Mouse (Mus musculus) embryonic fibroblast, embryonic 13.5 days (primary cell): Measurements from ENCODE around the gene Nkx3-2. TPM values are rescaled to one million over a fixed set of nuclear protein-coding genes. Genes with fewer than 3 reads are reported as not detected.

Experiments used
- H3K27ac ChIP-seq: 2 replicates; pipeline ENCODE4 v1.5.1; 2012; ENCODE audit warnings: low read length, control low read depth, inconsistent platforms; ENCODE audit not compliant: insufficient read depth
- H3K4me1 ChIP-seq: 2 replicates; pipeline ENCODE4 v1.6.1; 2011; ENCODE audit warnings: low read length; ENCODE audit not compliant: control insufficient read depth, insufficient read depth
- H3K4me3 ChIP-seq: 2 replicates; pipeline ENCODE4 v1.5.1; 2011; ENCODE audit warnings: mild to moderate bottlenecking, control low read depth, low read length; ENCODE audit not compliant: insufficient read depth
- CTCF ChIP-seq: IDR thresholded peaks from 2 replicates; pipeline ENCODE4 v1.5.1; 2011; ENCODE audit warnings: mild to moderate bottlenecking, control low read depth, low read length, moderate library complexity, borderline replicate concordance; ENCODE audit not compliant: insufficient read depth
- POLR2A ChIP-seq: IDR thresholded peaks from 2 replicates; pipeline ENCODE4 v1.6.1; 2011; ENCODE audit warnings: low read depth, mild to moderate bottlenecking, control low read depth, low read length, moderate library complexity
- polyA plus RNA-seq: library from polyadenylated mRNA; stranded (reverse); fragments of >200 nt; gene quantifications from 2 replicates; pipeline ENCODE4 v1.2.4, GENCODE M21; 2011; ENCODE audit warnings: low read depth; ENCODE audit not compliant: missing spikeins, insufficient read length

Gene Nkx3-2
- polyA plus RNA-seq, 1 experiment: 1.0 TPM

DNA sequence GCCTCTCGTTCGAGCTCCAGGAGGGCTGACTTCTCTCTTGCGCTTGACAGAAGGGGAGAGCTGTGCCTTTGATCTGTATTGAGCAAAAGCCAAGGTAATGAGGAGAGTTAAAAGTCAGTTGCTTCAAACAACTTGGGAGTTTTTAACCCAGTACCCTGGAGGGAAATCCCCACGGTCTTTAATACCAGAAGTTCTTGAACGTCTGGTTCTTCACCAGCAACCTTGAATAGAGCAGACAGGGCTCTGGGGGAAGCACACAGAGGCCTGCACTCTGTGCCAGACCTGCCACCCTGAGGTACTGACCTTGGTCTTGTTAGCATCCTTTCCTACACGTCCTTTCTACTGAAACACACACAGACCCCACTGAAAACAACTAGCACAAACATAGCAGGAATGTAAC, 24.6 kb upstream of the Nkx3-2 start:
- Histone ChIP-seq H3K27ac (no peak overlapping the region), H3K4me1 (no peaks in the 10 kb centered on the region), H3K4me3 (no peak overlapping the region)
- TF ChIP-seq CTCF (no peak), POLR2A (no peak)

DNA sequence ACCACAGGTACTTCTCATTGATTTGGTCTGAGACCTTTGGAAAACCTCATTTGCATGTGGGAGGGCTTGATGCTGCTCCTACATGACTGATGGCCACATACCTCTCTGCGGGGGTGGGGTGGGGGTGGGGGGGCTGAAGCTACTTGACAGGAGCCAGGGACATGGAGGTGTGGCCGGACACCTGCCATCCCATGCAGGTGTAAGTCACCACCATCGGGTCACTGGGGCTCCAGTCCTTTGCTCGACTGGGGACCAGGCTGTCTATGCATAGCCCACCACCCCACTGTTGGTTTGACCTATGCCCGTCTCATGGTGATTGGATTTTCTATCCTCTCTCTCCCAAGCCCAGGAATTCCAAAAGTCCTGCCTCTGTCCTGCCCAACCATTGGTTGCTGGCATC, 17.6 kb upstream of the Nkx3-2 start:
- Histone ChIP-seq H3K27ac (no peak overlapping the region), H3K4me1 (no peaks in the 10 kb centered on the region), H3K4me3 (no peak overlapping the region)
- TF ChIP-seq POLR2A (no peak), CTCF (no peak)

DNA sequence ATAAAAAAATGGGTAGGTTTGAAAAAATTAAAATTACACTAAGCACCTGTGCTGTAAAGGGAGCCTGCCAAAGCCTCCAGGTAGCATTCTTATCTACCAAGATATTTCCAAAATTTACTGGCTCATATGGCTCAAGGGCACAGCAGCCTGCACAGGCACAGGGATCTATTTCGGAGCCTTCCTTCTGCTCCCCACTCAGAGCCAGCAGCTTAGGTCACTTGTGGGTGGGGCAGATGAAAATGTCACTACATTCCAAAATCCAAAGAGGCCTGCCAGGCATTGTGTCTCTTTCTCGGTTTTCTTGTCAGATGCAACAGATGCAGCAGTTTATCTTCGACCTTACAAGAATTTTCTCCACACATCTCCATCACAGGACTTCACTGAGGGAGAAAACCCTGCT, 15.7 kb upstream of the Nkx3-2 start:
- TF ChIP-seq CTCF (no peak), POLR2A (no peak)
- no peaks in the 10 kb centered on the region for H3K4me1 ChIP-seq
- H3K27ac ChIP-seq: no peak overlapping the region
- H3K4me3 ChIP-seq: no peak overlapping the region

DNA sequence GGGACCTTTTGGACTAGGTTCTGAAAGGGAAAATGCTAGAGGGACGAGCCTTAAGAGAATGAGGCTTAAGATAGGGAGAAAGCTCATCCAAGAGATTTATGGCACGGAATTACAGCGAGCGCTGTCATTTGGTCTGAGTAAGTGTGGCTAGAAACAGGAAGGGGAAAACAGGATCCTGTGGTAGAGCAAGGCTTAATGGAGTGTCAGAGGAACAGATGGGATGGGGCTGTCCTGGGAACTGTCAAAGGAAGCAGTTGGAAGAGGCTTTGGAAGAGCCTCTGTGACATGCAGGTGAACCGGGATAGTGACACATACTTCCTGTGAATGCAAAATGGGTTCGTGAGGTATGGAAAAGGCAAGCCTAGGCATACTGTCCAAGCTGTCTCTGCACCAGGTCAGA, 11.4 kb upstream of the Nkx3-2 start:
- Histone ChIP-seq H3K4me3 (no peak overlapping the region), H3K27ac (no peak overlapping the region), H3K4me1 (no peaks in the 10 kb centered on the region)
- TF ChIP-seq CTCF: no peak
- TF ChIP-seq POLR2A: no peak

DNA sequence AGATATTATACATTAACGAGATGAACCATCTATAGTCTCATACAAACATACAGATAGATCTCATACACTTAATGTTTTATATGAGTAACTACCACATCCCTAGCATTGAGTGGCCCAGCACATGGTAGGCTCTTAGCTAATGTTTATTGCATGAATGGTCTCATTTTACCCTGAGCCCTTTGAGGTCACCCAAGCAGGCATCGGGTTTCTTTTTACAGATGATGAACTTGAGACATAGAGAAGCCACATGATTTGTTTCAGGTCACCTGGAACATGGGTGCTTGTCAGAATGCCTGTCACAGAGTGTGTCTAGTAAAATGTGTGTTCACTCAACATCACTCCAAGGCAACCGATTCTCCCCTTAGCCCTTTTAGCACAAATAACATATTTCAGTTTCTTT, 11.0 kb upstream of the Nkx3-2 start:
- H3K4me3 ChIP-seq: no peak overlapping the region
- no peak overlapping the region for H3K27ac ChIP-seq
- H3K4me1 ChIP-seq: no peaks in the 10 kb centered on the region
- TF ChIP-seq POLR2A (no peak), CTCF (no peak)

DNA sequence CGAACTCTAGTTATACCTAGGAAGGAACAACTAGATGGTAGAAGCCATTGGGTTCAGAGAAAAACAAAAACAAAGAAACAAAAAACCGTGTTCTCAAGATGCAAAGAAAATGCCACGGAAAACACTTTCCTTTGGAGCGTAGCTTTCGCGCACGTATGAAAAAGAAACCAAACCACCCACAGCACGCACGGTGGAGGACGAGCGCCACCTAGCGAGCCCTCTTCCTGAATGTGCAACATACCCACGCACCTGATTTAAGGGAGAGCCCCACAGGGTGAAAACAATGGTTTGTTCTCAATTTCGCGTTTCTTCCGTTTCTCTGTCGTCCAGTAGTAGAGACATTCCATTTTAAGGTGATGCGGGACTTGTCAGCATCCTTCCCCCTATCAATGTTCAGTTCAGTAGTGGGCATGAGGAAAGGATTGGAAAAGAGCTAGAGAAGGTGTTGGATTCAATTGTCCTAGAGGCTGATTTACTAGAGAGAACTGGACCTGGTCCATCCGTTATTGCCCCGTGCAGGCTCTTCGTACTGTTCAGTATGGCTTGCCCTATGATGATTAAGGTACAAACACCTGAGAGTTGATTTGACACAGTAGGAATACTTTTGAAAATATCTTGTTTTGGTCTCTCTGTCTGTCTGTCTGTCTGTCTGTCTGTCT, 4.2 kb upstream of the Nkx3-2 start:
- Histone ChIP-seq H3K4me3 (no peak overlapping the region), H3K27ac (no peak overlapping the region)
- TF ChIP-seq CTCF (peak; percentile 98), POLR2A (no peak)

DNA sequence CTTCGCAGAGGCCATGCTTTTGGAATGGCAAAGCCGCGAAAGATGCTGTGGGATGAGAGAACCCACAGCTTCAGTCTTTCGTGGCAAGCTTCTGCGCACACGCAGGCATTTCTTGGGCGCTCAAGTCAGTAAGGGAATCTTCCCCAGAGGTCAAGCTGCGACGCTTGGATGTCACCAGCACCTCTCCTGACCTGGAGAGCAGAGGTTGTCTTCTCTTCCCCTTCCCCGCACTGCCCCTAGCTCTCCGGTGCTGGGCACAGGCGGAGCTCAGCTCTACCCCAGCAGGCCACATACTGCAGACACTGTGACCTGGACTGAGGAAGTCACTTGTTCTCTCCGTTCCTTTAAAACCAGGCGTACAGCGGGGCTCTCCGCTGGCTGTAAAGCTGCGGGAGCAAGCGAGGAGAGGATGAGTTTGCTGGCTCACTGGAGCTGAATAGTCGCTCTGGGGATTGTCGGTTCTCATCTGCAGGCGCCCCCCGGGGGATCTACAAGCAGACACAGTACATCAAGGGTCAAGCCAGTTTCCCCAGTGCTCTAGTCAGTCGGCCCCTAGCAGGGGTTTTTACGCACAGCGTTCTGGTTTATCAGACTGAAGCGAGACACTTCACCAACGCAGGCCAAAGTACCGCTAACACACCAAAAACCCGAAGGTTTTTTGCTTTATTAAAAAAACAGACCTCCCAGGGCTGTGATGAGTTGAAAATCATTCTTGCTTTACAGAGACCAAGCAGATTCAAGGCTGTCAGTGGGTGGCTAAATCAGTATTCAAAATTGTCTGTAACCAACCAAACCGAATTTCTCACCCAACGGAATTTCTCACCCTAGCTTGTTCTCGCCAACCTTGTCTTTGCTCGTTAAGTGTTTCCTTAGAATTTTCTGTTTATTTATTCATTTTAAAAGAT, 3.2 kb upstream of the Nkx3-2 start:
- Histone ChIP-seq H3K4me3 (no peak overlapping the region), H3K27ac (no peak overlapping the region), H3K4me1 (no peaks in the 10 kb centered on the region)

More for the DNA sequence above, 4.2 kb upstream of the Nkx3-2 start:
- no peaks in the 10 kb centered on the region for H3K4me1 ChIP-seq

DNA sequence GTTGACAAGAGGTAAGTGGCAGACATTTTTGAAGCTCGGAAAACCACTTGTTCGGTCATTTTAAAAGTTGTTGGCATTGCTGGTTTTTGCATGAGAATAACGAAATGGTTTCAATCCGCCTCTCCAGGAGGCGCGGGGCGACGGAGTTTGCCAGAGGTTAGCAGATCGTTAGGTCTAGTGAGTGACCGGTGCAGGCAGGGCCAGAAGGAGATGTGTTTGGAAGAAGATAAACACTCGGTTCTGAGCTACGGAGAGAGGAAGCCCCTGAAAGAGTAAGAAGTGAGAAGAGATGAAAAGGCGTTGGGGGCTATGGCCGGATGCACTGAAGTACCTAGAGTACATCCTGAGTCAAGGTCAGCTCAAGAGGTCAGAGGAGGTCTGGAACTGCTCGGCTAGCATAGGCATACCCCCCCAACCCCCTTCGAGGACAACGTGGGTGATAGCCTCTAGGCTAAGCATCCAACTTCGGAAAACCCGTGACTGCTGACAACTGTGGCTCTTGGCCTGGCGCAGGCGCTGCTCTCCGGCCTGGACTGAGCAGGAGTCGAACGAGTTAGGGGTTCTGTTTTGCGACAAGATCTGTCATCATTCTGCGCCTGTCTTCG, 2.2 kb upstream of the Nkx3-2 start:
- Histone ChIP-seq H3K4me1 (no peaks in the 10 kb centered on the region), H3K4me3 (no peak overlapping the region), H3K27ac (no peak overlapping the region)
- TF ChIP-seq POLR2A: no peak
- TF ChIP-seq CTCF: no peak

More for the DNA sequence above, 3.2 kb upstream of the Nkx3-2 start:
- TF ChIP-seq POLR2A: no peak

GRCm38 (mm10) chr5:41765626-41766405, 1.5 kb upstream of the Nkx3-2 start:
- no peak for TF ChIP-seq CTCF
- TF ChIP-seq POLR2A: no peak
- H3K4me3 ChIP-seq: no peak overlapping the region
- no peak overlapping the region for H3K27ac ChIP-seq
- no peaks in the 10 kb centered on the region for H3K4me1 ChIP-seq
